Mouse (Mus musculus) megakaryocyte, embryonic 14.5 days (primary cell): Measurements from ENCODE around the gene Srebf2.

ENCODE experiments used
- FLI1 ChIP-seq: IDR thresholded peaks from 2 replicates; pipeline ENCODE4 v1.6.1; 2012; ENCODE audit warnings: low read length, inconsistent platforms, mixed read lengths
- GATA1 ChIP-seq: IDR thresholded peaks from 3 replicates; pipeline ENCODE4 v1.6.1; 2012; ENCODE audit warnings: mixed read lengths, low read length, inconsistent platforms, borderline replicate concordance

GRCm38 (mm10) chr15:82221104-82221860 is 74.3 kb downstream of the Srebf2 start:
- TF ChIP-seq GATA1, result no peak
- TF ChIP-seq FLI1, result no peak
